Mouse (Mus musculus) erythroblast, embryonic 14.5 days (primary cell): ENCODE measurements around the gene Clcn1.

Experiments used
- GATA1 ChIP-seq: IDR thresholded peaks from 2 replicates; pipeline ENCODE4 v1.6.1; 2012; ENCODE audit warnings: low read length, inconsistent platforms, mixed read lengths
- TAL1 ChIP-seq: IDR thresholded peaks from 3 replicates; pipeline ENCODE4 v1.6.1; 2012; ENCODE audit warnings: low read length, inconsistent platforms, mixed read lengths

GRCm38 (mm10) chr6:42324067-42324481 lies 37.6 kb downstream of the Clcn1 start:
- no peak for TF ChIP-seq GATA1
- no peak for TF ChIP-seq TAL1
